Mouse (Mus musculus) myocyte (in vitro differentiated cells): ENCODE measurements around the gene St6galnac3.

Experiments
- POLR2A ChIP-seq: IDR thresholded peaks from one replicate; pipeline ENCODE4 v1.6.1; 2011; ENCODE audit warnings: low read depth, mild to moderate bottlenecking, control low read depth, moderate library complexity; ENCODE audit not compliant: insufficient read length
- USF1 ChIP-seq: IDR thresholded peaks from one replicate; pipeline ENCODE4 v1.6.1; 2011; ENCODE audit warnings: low read depth, mild to moderate bottlenecking, control low read depth, moderate library complexity

GRCm38 (mm10) chr3:153339940-153340339, 385.0 kb downstream of the St6galnac3 start:
- TF ChIP-seq USF1 (no peak), POLR2A (no peak)
